Mouse (Mus musculus) liver, adult (tissue): ENCODE measurements around the gene Cpsf6.

Experiments used
- GATA4 ChIP-seq: IDR thresholded peaks from 2 replicates; pipeline ENCODE4 v1.6.1; 2014; ENCODE audit warnings: mild to moderate bottlenecking, low read length; ENCODE audit not compliant: insufficient replicate concordance

The Cpsf6 gene

DNA sequence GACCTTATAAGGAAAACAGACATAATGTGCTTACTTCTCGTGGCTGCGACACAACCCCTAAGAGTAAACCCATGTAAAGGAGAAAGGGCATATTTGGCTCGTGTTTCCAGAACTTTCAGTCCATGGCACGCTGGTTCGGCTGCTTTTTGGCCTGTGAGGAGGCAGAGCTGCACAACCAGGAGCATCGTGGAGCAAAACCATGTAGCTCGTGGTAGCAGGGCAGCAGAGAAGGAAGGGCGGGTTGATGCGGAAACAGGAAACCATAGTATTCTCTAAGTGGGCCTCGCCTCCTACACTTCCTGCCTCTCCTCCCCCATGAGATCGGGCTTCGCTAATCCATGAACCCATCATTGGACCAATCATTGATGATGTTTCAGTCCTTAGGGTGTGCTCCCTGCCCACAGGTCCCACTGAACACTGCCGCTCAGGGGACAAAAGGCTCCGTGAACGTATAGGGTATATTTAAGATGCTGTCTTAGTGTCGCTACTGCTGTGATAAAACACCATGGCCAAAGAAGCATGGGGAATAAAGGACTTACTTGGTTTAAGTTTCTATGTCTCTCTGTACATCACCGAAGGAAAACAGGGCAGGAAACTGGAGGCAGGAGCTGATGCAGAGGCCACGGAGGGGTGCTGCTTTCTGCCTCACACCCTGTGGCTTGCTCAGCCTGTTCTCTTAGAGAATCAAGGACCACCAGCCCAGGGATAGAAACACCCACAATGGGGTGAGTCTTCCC is 18.4 kb upstream of the Cpsf6 start:
- no peak for TF ChIP-seq GATA4

DNA sequence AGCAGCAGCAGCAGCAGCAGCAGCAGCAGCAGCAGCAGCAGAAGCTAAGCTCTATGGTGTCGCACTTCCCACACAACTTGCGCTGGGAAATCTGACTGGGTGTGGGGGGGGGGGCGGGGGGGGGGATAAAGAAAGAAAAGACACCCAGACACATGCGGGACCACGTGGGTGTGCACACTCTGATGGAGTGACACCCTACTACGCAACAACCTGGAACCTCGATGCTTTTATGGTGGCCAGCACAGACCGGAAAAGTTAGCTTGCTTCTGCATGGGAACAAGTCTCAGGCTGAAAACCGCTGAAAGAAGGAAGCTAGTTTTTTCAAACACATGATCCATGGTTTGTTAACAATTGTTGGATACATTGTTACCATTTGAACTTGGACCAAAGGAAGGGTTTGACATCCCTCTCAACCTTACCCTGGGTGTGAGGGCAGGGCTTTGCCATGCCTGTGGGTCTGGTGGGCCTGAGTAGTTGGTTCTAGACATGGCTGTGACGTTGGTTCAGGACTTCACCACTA is 17.4 kb upstream of the Cpsf6 start:
- TF ChIP-seq GATA4 = no peak

DNA sequence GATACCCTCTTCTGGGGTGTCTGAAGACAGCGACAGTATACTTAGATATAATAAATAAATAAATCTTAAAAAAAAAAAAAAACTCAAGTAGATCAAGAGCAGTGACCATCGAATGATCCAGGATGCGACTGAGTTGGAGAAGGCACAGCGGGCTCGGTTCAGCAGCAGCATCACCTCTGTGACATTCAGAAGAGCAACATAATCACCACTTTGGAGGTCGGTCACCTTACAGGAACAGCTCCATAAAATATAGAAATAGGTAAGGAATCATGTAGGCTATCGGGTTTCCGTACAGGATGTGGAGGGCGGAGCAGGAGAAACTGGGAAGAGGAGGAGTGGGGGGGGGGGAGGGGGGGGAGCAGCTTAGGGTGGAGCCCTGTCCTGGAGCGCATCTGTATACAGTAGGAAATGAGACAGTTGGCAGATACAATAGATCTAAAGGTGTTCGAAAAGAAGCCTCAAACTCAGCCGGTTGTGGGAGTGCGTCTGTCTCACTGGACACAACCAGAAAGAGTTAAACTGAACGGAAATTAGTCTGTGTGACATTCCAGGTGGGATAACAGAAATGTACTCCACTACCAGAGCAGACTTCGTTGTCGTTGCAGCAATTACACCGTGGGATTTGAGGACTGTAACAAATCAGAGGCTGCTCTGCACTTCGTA is 16.7 kb upstream of the Cpsf6 start:
- no peak for TF ChIP-seq GATA4

DNA sequence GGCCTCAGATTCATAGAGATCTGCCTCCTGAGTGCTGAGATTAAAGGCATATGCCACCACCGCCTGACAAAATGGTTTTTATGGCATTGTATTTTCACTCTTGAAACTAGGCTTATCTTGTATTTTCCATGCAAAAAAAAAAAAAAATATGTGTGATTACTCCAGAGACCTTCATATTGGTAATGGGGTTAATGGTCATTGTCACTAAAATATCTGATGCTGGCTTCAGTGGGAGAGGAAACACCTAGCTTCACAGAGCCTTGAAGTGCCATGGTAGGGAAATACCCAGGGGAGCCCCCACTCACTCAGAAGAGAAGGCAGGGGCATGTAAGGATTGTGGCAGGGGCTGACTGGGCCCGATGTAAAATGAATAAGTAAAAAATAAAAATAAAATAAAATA is 16.0 kb upstream of the Cpsf6 start:
- TF ChIP-seq GATA4 = no peak

DNA sequence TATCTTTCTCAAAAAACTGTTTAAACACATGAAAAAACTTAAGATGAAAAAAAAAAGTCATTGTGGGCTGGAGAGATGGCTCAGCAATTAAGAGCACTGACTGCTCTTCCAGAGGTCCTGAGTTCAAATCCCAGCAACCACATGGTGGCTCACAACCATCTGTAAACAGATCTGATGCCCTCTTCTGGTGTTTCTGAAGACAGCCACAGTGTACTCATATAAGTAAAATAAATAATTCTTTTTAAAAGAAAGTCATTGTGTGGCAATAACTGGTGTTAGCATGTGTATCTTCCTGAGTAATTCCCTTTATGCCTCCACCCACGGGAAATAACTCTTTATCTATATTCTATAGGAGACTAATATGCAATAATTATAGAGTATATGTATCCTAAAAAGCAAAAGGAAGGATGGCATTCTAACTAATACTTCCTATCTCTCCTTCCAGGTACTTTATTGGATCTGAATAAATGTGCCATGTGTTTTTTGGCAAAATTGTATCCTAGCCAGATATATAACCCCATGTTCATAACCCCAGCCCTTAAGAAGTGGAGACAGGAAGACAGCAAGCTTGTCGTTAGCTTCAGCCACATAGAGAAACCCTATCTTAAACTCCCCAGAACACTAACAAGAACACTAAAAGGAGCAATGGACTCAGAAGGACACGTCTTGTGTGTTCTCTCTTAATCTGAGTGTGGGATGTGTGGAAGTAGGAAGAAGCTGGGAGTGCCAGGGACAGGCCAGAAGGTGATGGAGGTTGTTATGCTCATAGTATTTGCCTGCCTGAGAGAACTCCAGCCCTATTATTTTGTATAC is 15.1 kb upstream of the Cpsf6 start:
- no peak for TF ChIP-seq GATA4

DNA sequence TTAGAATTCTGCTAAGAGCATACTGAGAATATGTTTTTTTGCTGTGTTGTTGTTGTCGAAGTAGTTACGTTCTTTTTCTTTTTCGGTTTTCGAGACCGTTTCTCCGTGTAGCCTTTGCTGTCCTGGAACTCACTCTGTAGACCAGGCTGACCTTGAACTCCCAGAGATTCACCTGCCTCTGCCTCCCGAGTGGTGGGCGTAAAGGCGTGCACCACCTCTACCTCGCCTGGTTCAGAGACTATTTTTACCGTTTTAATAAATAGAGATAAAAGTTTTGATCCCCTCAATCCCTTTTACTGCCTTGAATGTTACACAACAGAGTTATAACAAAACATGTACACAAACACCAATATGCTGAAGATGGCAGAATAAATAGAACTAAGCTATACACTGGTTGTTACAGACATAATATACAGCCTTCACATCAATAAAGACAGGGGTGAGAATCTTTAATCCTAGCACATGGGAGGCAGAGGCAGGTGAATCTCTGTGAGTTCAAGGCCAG is 14.1 kb upstream of the Cpsf6 start:
- no peak for TF ChIP-seq GATA4

DNA sequence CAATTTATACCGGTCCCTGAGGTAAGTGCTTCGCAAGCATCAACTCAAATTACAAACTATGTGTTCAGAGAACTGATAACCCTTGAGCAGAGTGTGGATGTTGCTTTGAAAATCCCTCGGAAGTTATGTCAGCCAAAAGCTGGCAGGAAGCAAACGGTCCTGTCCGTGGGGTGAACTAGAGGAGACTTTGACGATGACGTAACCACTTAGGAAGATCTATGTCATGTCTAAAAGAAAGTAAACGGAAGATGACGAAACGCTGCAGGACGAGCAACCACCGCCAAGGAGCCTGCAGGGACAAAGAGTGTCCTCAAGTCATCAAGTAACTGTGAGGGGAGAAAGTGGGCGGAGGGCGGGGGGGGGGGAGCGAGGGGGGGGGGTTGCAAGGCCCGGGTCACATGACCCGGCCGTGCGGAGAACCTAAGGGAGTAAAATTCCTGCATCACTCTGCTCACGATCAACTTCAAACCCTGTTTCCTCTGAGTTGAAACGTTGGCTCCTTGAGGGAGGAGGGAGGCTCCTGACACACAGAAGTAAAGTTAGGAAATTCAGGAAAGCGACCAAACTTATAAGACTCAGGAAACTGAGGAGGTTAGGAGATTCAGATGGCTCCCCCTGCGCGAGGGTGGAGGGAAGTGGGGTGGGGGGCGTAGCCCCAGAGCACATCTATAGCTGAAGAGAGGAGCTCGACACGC is 13.5 kb upstream of the Cpsf6 start:
- TF ChIP-seq GATA4 = no peak

DNA sequence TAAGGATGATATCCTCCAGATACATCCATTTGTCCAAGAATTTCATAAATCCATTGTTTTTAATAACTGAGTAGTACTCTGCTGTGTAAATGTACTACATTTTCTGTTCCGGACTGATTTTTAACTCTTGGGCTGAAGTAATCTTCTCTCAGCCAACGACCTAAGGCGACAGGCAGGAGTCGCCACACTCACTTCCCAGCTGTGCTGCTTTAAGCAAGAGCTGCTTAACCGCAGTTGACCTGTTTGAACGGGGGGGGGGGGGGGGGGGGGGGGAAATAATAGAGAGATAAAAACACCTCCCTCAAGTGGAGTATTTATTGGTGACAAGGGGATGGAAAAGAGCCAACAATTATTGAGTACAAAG is 13.0 kb upstream of the Cpsf6 start:
- no peak for TF ChIP-seq GATA4

DNA sequence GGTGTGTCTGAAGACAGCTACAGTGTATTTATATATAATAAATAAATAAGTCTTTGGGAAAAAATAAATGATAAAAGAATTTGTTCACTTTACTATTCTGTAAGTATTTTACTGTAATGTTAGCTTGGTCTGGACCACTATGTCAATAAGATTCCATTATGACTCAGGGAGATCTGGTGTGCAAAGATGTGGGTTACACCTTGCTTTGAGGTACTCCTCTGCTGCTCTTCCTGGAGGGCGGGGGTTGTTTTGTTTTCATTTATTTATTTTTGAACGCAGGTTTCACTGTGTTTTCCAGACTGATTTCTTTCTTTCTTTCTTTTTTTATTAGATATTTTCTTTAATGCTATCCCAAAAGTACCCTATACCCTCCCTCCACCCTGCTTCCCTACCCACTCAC is 12.0 kb upstream of the Cpsf6 start:
- no peak for TF ChIP-seq GATA4

DNA sequence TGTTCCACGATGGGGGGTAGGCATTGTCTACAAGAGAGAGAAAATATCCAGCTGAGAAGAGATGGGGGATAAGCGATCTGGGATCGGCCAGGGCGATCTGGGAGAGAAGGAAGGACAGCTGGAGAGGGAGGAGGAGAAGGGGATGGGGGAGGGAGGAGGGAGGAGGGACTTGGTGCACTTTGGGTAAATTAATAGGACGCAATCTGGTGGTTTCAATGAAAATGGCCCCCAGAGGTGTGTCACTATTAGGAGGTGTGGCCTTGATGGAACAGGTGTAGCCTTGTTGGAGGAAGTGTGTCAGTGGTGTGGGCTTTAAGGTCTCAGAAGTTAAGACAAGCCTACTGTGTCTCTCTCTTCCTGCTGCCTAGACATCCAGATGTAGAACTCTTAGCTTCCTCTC is 11.2 kb upstream of the Cpsf6 start:
- TF ChIP-seq GATA4 = no peak

DNA sequence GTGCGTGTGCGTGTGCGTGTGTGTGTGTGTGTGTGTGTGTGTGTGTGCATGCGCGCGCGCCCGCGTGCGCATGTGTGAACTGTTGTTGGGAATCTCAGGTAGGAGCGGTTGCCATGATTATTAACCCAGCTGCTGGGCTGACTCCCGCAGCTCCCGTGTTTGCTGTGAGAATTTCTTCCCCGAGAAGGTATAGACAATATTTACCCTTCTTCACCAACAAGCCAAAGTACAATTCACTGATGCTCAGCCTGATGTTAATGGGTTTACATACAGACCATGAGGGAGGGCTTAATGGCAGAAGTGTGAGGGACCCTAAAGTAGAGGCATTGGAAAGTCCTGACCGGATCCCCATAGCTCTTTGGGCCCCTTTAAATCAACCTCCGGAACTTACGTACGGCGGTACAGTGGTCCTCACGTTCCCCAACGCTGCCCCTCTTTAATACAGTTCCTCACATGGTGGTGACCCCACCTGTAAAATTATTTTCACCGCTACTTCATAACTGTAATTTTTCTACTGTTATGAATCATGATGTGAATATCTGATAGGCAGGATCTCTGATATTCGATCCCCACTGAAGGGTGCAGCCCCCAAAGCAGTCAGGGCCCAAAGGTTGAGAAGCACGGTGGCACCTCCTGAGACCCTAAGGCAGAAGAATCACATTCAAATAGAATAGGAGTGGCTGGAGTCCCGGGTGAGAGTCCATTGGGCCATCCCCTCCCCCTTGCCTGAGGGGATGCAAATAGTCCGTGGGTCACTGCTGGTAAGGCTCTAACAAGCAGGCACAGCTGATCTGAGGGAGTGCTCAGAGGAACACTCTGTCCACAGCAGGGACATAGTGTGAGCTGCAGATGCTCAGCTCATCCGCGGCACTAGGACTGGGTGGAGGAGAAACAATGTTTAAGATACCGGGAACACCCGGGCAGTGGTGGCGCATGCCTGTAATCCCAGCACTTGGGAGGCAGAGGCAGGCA is 10.4 kb upstream of the Cpsf6 start:
- TF ChIP-seq GATA4 = no peak

DNA sequence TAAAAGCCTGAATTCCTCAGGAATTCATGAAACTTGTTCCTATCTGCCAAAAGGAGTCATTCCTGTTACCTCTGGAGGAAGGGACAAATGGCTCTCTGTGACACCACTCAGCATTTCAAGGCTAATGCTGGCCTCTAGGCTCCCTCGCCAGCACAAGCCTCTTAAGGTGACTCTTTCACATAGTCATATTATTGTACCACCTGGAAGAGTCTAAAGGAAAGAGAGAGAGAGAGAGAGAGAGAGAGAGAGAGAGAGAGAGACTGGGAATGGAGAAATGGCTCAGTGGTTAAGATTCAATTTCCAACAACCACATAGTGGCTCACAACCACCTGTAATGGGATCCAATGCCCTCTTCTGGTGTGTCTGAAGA is 9.5 kb upstream of the Cpsf6 start:
- TF ChIP-seq GATA4 = no peak

DNA sequence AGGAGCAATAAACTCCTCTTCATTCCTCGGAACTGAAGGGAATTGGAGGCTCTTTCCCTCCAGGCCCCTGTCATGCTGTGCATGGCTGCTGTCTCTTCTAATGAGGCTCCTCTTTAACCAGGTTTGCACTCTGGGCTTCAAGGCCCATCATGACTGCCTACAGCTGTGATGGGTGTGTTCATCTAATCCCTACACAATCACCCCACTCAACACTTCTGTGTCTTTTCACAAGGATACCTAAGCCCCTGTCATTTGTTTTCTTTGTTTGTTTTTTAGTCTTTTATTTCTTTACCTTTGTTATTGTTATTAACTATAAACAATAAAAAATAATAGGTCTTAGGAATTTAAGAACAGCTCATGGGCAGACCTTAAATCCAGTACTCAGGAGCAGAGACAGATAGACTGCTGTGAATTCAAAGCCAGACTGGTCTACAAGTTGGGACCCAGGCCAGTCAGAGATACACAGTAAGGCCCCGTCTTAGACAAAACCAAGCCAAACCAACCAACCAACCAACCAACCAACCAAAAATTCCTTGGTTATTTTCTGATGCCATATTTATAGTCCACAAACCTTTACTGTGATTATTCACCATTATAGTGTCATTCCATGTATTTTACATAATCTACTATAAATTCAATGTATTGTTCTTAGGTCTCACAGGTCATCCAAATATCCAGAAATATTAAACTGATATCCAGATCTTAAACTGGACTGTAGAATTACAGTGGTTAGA is 9.0 kb upstream of the Cpsf6 start:
- no peak for TF ChIP-seq GATA4
